Mouse (Mus musculus) right cerebral cortex, adult 2 months (tissue): ENCODE data around the gene Ap2a1.
"Not testable (repeated sequence)": the region's sequence is repeated elsewhere in the genome, so short reads cannot be mapped to it uniquely, and the experiment has no call there.

Experiments
- DNase-seq, 2 experiments: peaks; one replicate each; pipeline ENCODE4 v3.0.0; 2021 to 2022; ENCODE audit warnings: low spot score in 2 of 2

The Ap2a1 gene

GRCm38 (mm10) chr7:44895206-44895592 lies 34.1 kb downstream of the Ap2a1 start:
- DNase-seq, result no peak

GRCm38 (mm10) chr7:44894175-44894574 lies 35.1 kb downstream of the Ap2a1 start:
- no peak for DNase-seq

- DNase-seq, result no peak
These were observed 36.1 kb downstream of the Ap2a1 start for GRCm38 (mm10) chr7:44893197-44893596.

GRCm38 (mm10) chr7:44892276-44892921 lies 36.9 kb downstream of the Ap2a1 start, which contains the start of gene Med25:
Gene Med25, minus strand, starts transcription at chr7:44892712.
- peak; percentile 90 to 97 for DNase-seq

- no peak for DNase-seq
These were observed 37.7 kb downstream of the Ap2a1 start for GRCm38 (mm10) chr7:44891611-44892010.

- DNase-seq, result no peak
These were observed 38.6 kb downstream of the Ap2a1 start for GRCm38 (mm10) chr7:44890737-44891136.

GRCm38 (mm10) chr7:44890180-44890579 lies 39.1 kb downstream of the Ap2a1 start:
- DNase-seq, result no peak

GRCm38 (mm10) chr7:44888256-44889105 lies 40.8 kb downstream of the Ap2a1 start:
- no peak for DNase-seq

GRCm38 (mm10) chr7:44886964-44887363 lies 42.3 kb downstream of the Ap2a1 start:
- DNase-seq, result no peak

GRCm38 (mm10) chr7:44884637-44885036 lies 44.7 kb downstream of the Ap2a1 start:
- DNase-seq, result no peak

GRCm38 (mm10) chr7:44883036-44883435 lies 46.3 kb downstream of the Ap2a1 start:
- DNase-seq, result no peak

GRCm38 (mm10) chr7:44877833-44878232 lies 51.5 kb downstream of the Ap2a1 start:
- no peak for DNase-seq

- not testable (repeated sequence) for DNase-seq
These were observed 57.5 kb downstream of the Ap2a1 start for GRCm38 (mm10) chr7:44871774-44872173.

- DNase-seq, result no peak
These were observed 58.1 kb downstream of the Ap2a1 start for GRCm38 (mm10) chr7:44871181-44871580.

GRCm38 (mm10) chr7:44870614-44871013 lies 58.7 kb downstream of the Ap2a1 start:
- DNase-seq, result no peak

GRCm38 (mm10) chr7:44869697-44870528 lies 59.4 kb downstream of the Ap2a1 start, which contains the start of gene Ptov1:
Gene Ptov1, minus strand, starts transcription at chr7:44869788.
- peak; percentile 97 to 98 for DNase-seq

GRCm38 (mm10) chr7:44868919-44869696 lies 60.2 kb downstream of the Ap2a1 start:
- DNase-seq, result no peak

GRCm38 (mm10) chr7:44868465-44868864 lies 60.8 kb downstream of the Ap2a1 start:
- no peak for DNase-seq

GRCm38 (mm10) chr7:44867802-44868201 lies 61.5 kb downstream of the Ap2a1 start:
- no peak for DNase-seq

GRCm38 (mm10) chr7:44867010-44867702 lies 62.1 kb downstream of the Ap2a1 start:
- DNase-seq, result no peak
